Mouse (Mus musculus) liver, postnatal 0 days (tissue): ENCODE results near the gene D11Wsu47e.

Source experiments
- CTCF ChIP-seq: sonication (generic); IDR thresholded peaks from 2 replicates; pipeline ENCODE4 v1.5.1; 2016; ENCODE audit warnings: antibody characterized with exemption, low read depth
- EP300 ChIP-seq: IDR thresholded peaks from 2 replicates; pipeline ENCODE4 v1.6.1; 2016; ENCODE audit warnings: antibody characterized with exemption, low read depth, mild to moderate bottlenecking

GRCm38 (mm10) chr11:113730879-113731278, 46.7 kb downstream of the D11Wsu47e start:
- TF ChIP-seq CTCF (no peak), EP300 (no peak)
